Mouse (Mus musculus): ENCODE data around the gene Zfp287. TPM values are rescaled to one million over a fixed set of nuclear protein-coding genes. Genes with fewer than 3 reads are reported as not detected.

The Zfp287 gene
- total RNA-seq, 2 experiments from 2014 or later, result 15.8 to 16.7 TPM

Other genes starting within 250 kb of the Zfp287 start
- 10 to 100 TPM; 37.7 to 45.0 TPM for gene Cenpv, start 192.6 kb downstream of the Zfp287 start, total RNA-seq (2021)
- gene Ubb, start 180.7 kb downstream of the Zfp287 start, total RNA-seq (2021), result 1,000 to 10,000 TPM; 1,710 to 1,861 TPM
- 10 to 100 TPM; 21.9 to 22.2 TPM for gene Trpv2, start 157.4 kb downstream of the Zfp287 start, total RNA-seq (2021)
- gene Lrrc75a, start 83.4 kb downstream of the Zfp287 start, total RNA-seq (2021), result 10 to 100 TPM; 16.4 to 16.8 TPM
- gene Mmgt2, start 83.2 kb downstream of the Zfp287 start, total RNA-seq (2021), result 10 to 100 TPM; 23.4 to 24.2 TPM
- gene Gm10428, start 21.2 kb upstream of the Zfp287 start, total RNA-seq (2021), result not detected
- 10 to 100 TPM; 20.6 to 23.0 TPM for gene Zfp286, start 57.6 kb upstream of the Zfp287 start, total RNA-seq (2021)
- 1 to 10 TPM; 3.5 to 4.6 TPM for gene Trim16, start 88.3 kb upstream of the Zfp287 start, total RNA-seq (2021)
- under 1 TPM; 0.53 to 0.64 TPM for gene Fbxw10, start 115.2 kb upstream of the Zfp287 start, total RNA-seq (2021)
- 10 to 100 TPM; 23.8 to 23.9 TPM for gene Tvp23b, start 147.6 kb upstream of the Zfp287 start, total RNA-seq (2021)
- gene Cdrt4, start 219.3 kb upstream of the Zfp287 start, total RNA-seq (2021), result not detected